Mouse (Mus musculus) forebrain, embryonic 14.5 days (tissue): ENCODE data around the gene Tbc1d17. TPM values are rescaled to one million over a fixed set of nuclear protein-coding genes. Genes with fewer than 3 reads are reported as not detected.

ENCODE experiments used
- ATAC-seq: fragments of 200-750 bp; cut with Nextera tagmentation; 2 replicates; pipeline ENCODE4 v1.8.0; 2017; ENCODE audit warnings: mild to moderate bottlenecking, moderate library complexity
- DNase-seq: peaks from one replicate; pipeline ENCODE4 v3.0.0-alpha.2; 2015; ENCODE audit warnings: low spot score
- H3K27ac ChIP-seq: fragments of 300-500 bp; sonication (generic); 2 replicates; pipeline ENCODE4 v1.5.1; 2014; ENCODE audit warnings: low read depth, mild to moderate bottlenecking, control low read depth, low read length, moderate library complexity
- H3K27me3 ChIP-seq: fragments of 300-500 bp; sonication (generic); replicated peaks from 2 replicates; pipeline ENCODE4 v1.6.1; 2014; ENCODE audit warnings: low read length, control low read depth, mixed read lengths; ENCODE audit not compliant: control insufficient read depth, insufficient read depth
- H3K36me3 ChIP-seq: fragments of 300-500 bp; sonication (generic); 2 replicates; pipeline ENCODE4 v1.6.1; 2014; ENCODE audit warnings: low read length, control low read depth; ENCODE audit not compliant: control insufficient read depth, insufficient read depth
- H3K4me1 ChIP-seq: fragments of 300-500 bp; sonication (generic); 2 replicates; pipeline ENCODE4 v1.6.1; 2014; ENCODE audit warnings: antibody characterized with exemption, low read length, control low read depth; ENCODE audit not compliant: control insufficient read depth, insufficient read depth
- H3K4me2 ChIP-seq: fragments of 300-500 bp; sonication (generic); 2 replicates; pipeline ENCODE4 v1.6.1; 2014; ENCODE audit warnings: mild to moderate bottlenecking, control low read depth, low read length
- H3K4me3 ChIP-seq: fragments of 300-500 bp; sonication (generic); 2 replicates; pipeline ENCODE4 v1.5.1; 2014; ENCODE audit warnings: low read depth, low read length, control low read depth
- H3K9ac ChIP-seq: fragments of 300-500 bp; sonication (generic); 2 replicates; pipeline ENCODE4 v1.6.1; 2014; ENCODE audit warnings: mild to moderate bottlenecking, low read length, control low read depth, moderate library complexity
- H3K9me3 ChIP-seq: fragments of 300-500 bp; sonication (generic); replicated peaks from 2 replicates; pipeline ENCODE4 v1.6.1; 2016; ENCODE audit warnings: low read length, control low read depth, mixed read lengths; ENCODE audit not compliant: control insufficient read depth
- WGBS: fragments of 180-500 bp; shearing (Covaris S2); extraction: QIAGEN DNeasy Blood & Tissue Kit; methylation state at CpG from one replicate; pipeline ENCODE4 v1.1.7; 2014; 5-methylcytosine and 5-hydroxymethylcytosine counted together
- polyA plus RNA-seq: library from polyadenylated mRNA; unstranded; fragments of >200 nt; fragmentation: Nextera tagmentation; extraction: Ambion mirVana; gene quantifications from 2 replicates; pipeline ENCODE4 v1.2.1, GENCODE M21; 2014

Tbc1d17 gene
- polyA plus RNA-seq, 1 experiment from 2014 or later, result 79.6 TPM

GRCm38 (mm10) chr7:44839491-44840191 lies 9.2 kb downstream of the Tbc1d17 start:
- Histone ChIP-seq H3K27me3 (peaks cover 21% of the 10 kb centered on the region; the same call in 1 of the 2 replicates), H3K4me1 (peaks cover 8% of the 10 kb centered on the region; the same call in 1 of the 2 replicates), H3K27ac (no peak overlapping the region), H3K4me2 (peak overlapping the region; percentile 52), H3K9ac (peak overlapping the region; percentile 60), H3K4me3 (peak overlapping the region; percentile 26), H3K36me3 (peaks cover 45% of the 10 kb centered on the region), H3K9me3 (no peaks in the 10 kb centered on the region)
- 1% methylated on average over 57 of the region's 58 CpGs for WGBS
- DNase-seq (peak; percentile 75), ATAC-seq (peak; percentile 68)

- H3K27ac ChIP-seq, result no peak overlapping the region
- H3K9ac ChIP-seq, result peak overlapping the region; percentile 60
- peak overlapping the region; percentile 26 for H3K4me3 ChIP-seq
- H3K36me3 ChIP-seq, result peaks cover 40% of the 10 kb centered on the region
- no peak for DNase-seq
- peaks cover 8% of the 10 kb centered on the region; the same call in 1 of the 2 replicates for H3K4me1 ChIP-seq
- WGBS, result 30% methylated on average over 11 of the region's 11 CpGs
- peak overlapping the region; percentile 52 for H3K4me2 ChIP-seq
- no peaks in the 10 kb centered on the region for H3K9me3 ChIP-seq
- peaks cover 21% of the 10 kb centered on the region; the same call in 1 of the 2 replicates for H3K27me3 ChIP-seq
- no peak for ATAC-seq
Measured at GRCm38 (mm10) chr7:44839171-44839490, 9.7 kb downstream of the Tbc1d17 start.

- Histone ChIP-seq H3K36me3 (peaks cover 30% of the 10 kb centered on the region), H3K4me2 (no peak overlapping the region), H3K27ac (no peak overlapping the region), H3K9me3 (no peaks in the 10 kb centered on the region), H3K4me1 (peaks cover 8% of the 10 kb centered on the region; the same call in 1 of the 2 replicates), H3K9ac (no peak overlapping the region), H3K4me3 (no peak overlapping the region), H3K27me3 (peaks cover 21% of the 10 kb centered on the region; the same call in 1 of the 2 replicates)
- DNase-seq (no peak), ATAC-seq (no peak)
- WGBS, result 85% methylated on average over 6 of the region's 6 CpGs
Measured at GRCm38 (mm10) chr7:44838073-44838472, 10.8 kb downstream of the Tbc1d17 start.

- Histone ChIP-seq H3K4me3 (no peak overlapping the region), H3K4me1 (peaks cover 8% of the 10 kb centered on the region; the same call in 1 of the 2 replicates), H3K4me2 (no peak overlapping the region), H3K36me3 (peaks cover 27% of the 10 kb centered on the region), H3K27ac (no peak overlapping the region), H3K27me3 (peaks cover 21% of the 10 kb centered on the region; the same call in 1 of the 2 replicates), H3K9ac (no peak overlapping the region), H3K9me3 (no peaks in the 10 kb centered on the region)
- ATAC-seq, result no peak
- WGBS, result 84% methylated on average over 9 of the region's 9 CpGs
- no peak for DNase-seq
Measured at GRCm38 (mm10) chr7:44836423-44837053, 12.3 kb downstream of the Tbc1d17 start.

GRCm38 (mm10) chr7:44836016-44836404 lies 12.9 kb downstream of the Tbc1d17 start:
- no peaks in the 10 kb centered on the region for H3K9me3 ChIP-seq
- H3K4me2 ChIP-seq, result no peak overlapping the region
- no peak overlapping the region for H3K9ac ChIP-seq
- peaks cover 8% of the 10 kb centered on the region; the same call in 1 of the 2 replicates for H3K4me1 ChIP-seq
- no peak overlapping the region for H3K27ac ChIP-seq
- H3K27me3 ChIP-seq, result peaks cover 21% of the 10 kb centered on the region; the same call in 1 of the 2 replicates
- no peak overlapping the region for H3K4me3 ChIP-seq
- H3K36me3 ChIP-seq, result peaks cover 27% of the 10 kb centered on the region
- DNase-seq (no peak), ATAC-seq (no peak)
- WGBS, result 55% methylated on average over 3 of the region's 3 CpGs

GRCm38 (mm10) chr7:44835373-44836015 lies 13.4 kb downstream of the Tbc1d17 start:
- no peak for ATAC-seq
- H3K36me3 ChIP-seq, result peaks cover 27% of the 10 kb centered on the region
- 100% methylated on average over 1 of the region's 1 CpGs for WGBS
- no peak for DNase-seq
- H3K9me3 ChIP-seq, result no peaks in the 10 kb centered on the region
- no peak overlapping the region for H3K27ac ChIP-seq
- no peak overlapping the region for H3K9ac ChIP-seq
- peaks cover 16% of the 10 kb centered on the region; the same call in 1 of the 2 replicates for H3K27me3 ChIP-seq
- peaks cover 8% of the 10 kb centered on the region; the same call in 1 of the 2 replicates for H3K4me1 ChIP-seq
- H3K4me2 ChIP-seq, result no peak overlapping the region
- H3K4me3 ChIP-seq, result no peak overlapping the region

GRCm38 (mm10) chr7:44832763-44833162 lies 16.1 kb downstream of the Tbc1d17 start:
- no peak overlapping the region for H3K27ac ChIP-seq
- ATAC-seq (no peak), DNase-seq (no peak)
- H3K9ac ChIP-seq, result no peak overlapping the region
- H3K4me2 ChIP-seq, result no peak overlapping the region
- no peak overlapping the region for H3K4me3 ChIP-seq
- H3K4me1 ChIP-seq, result no peaks in the 10 kb centered on the region
- H3K27me3 ChIP-seq, result no peaks in the 10 kb centered on the region
- WGBS, result 79% methylated on average over 4 of the region's 4 CpGs
- no peaks in the 10 kb centered on the region for H3K9me3 ChIP-seq
- H3K36me3 ChIP-seq, result peaks cover 47% of the 10 kb centered on the region

- no peak overlapping the region for H3K4me3 ChIP-seq
- H3K27me3 ChIP-seq, result no peaks in the 10 kb centered on the region
- no peak for DNase-seq
- H3K9me3 ChIP-seq, result no peaks in the 10 kb centered on the region
- no peak overlapping the region for H3K9ac ChIP-seq
- no peak overlapping the region for H3K4me2 ChIP-seq
- no peak overlapping the region for H3K27ac ChIP-seq
- WGBS, result 86% methylated on average over 5 of the region's 5 CpGs
- peaks cover 47% of the 10 kb centered on the region for H3K36me3 ChIP-seq
- no peaks in the 10 kb centered on the region for H3K4me1 ChIP-seq
- ATAC-seq, result no peak
Measured at GRCm38 (mm10) chr7:44828706-44829105, 20.2 kb downstream of the Tbc1d17 start.
